In genomic region chr9:119407884-119408283, GRCm38 (mm10) we compare ENCODE assay signal across 18 mouse cellular contexts. TPM values are rescaled to one million over a fixed set of nuclear protein-coding genes. Genes with fewer than 3 reads are reported as not detected.
DNase-seq lines count a peak whose midpoint lies in the region; ATAC-seq and TF ChIP-seq lines count a peak whose summit lies in the region.
"Had no signal": no experiment of that assay in that cellular context is flagged by ENCODE, and none has a peak within 500 bp of the region (broad histone marks: within the 10 kb centered on the region; RNA-seq: fewer than 3 reads in every experiment).

No protein-coding gene starts in this region.

- no peak for TF ChIP-seq EP300 in liver, postnatal 0 days (IDR thresholded peaks at IDR 0.05; ENCODE audit: low read depth)

- WGBS in liver, postnatal 0 days (ENCODE audit: insufficient replicate concordance): 76% methylated on average over 15 of the region's 15 CpGs

- no peak overlapping the region for H3K4me3 ChIP-seq in liver, postnatal 0 days (ENCODE audit: low read depth, low read length)
- H3K4me3 ChIP-seq: forebrain, embryonic 13.5 days; liver, embryonic 15.5 days had no signal

- no peaks in the 10 kb centered on the region for H3K36me3 ChIP-seq in liver, postnatal 0 days (replicated peaks; ENCODE audit: insufficient read depth, low read length)
- H3K36me3 ChIP-seq: liver, embryonic 15.5 days had no signal

- peaks cover 15% of the 10 kb centered on the region for H3K4me1 ChIP-seq in liver, postnatal 0 days (ENCODE audit: insufficient read depth)

- H3K27me3 ChIP-seq in liver, postnatal 0 days (ENCODE audit: insufficient read depth, low read length): peaks cover 10% of the 10 kb centered on the region
- H3K27me3 ChIP-seq: forebrain, embryonic 13.5 days had no signal

- H3K27ac ChIP-seq in liver, postnatal 0 days (ENCODE audit: low read depth): no peak overlapping the region
- H3K27ac ChIP-seq: forebrain, embryonic 13.5 days; liver, embryonic 15.5 days had no signal

- peak; percentile 36 to 40 for DNase-seq in adrenal gland, postnatal 36 days
- DNase-seq in adrenal gland, adult 8-10 months: no peak
- DNase-seq in liver, postnatal 0 days: no peak
- DNase-seq in liver: no peak
- DNase-seq in gastrocnemius, postnatal 25 days: peak; percentile 60
- peak; percentile 69 to 83 for DNase-seq in kidney, postnatal 36 days
- DNase-seq in thymus, postnatal 25 days: no peak
- DNase-seq: cerebellum, adult 18-20 months; spleen, adult 18-20 months; thymus, adult 18-20 months had no signal

- H3K9ac ChIP-seq in liver, postnatal 0 days (replicated peaks): 0 out of 2 replicates have a peak overlapping the region, but pooled peaks have one; percentile 11
- H3K9ac ChIP-seq: forebrain, embryonic 13.5 days; liver, embryonic 15.5 days had no signal

- H3K9me3 ChIP-seq in liver, postnatal 0 days (ENCODE audit: low read length): peaks cover 7% of the 10 kb centered on the region
- H3K9me3 ChIP-seq: liver, embryonic 15.5 days had no signal

- TF ChIP-seq CTCF in liver, postnatal 0 days (IDR thresholded peaks at IDR 0.05; ENCODE audit: low read depth): no peak

- ATAC-seq in liver, postnatal 0 days: peak; percentile 47; the same call in 1 of the 2 replicates
- ATAC-seq in megakaryocyte progenitor cell, adult 5-6 weeks (replicated peaks; ENCODE audit: poor library complexity): no peak
- ATAC-seq: forebrain, embryonic 13.5 days had no signal

- no peak overlapping the region for H3K4me2 ChIP-seq in liver, postnatal 0 days (ENCODE audit: low read depth, low read length)
- H3K4me2 ChIP-seq: forebrain, embryonic 13.5 days; liver, embryonic 15.5 days; midbrain, embryonic 11.5 days had no signal

RNA-seq across cellular contexts. Expression of gene Acvr2b, which starts 6.0 kb away (rescaled TPM):
- total RNA-seq in adrenal gland, postnatal 36 days (2021): 1 to 10 TPM; 5.5 to 6.6 TPM
- 10 to 100 TPM in 2 of 4 experiments, 1 to 10 TPM in 2; 5.7 to 12.7 (median 10.7) TPM for total RNA-seq in adrenal gland, adult 8-10 months (2022)
- polyA plus RNA-seq in liver, postnatal 0 days (2015; fragmentation: Nextera tagmentation; extraction: Ambion mirVana): 2.2 and 4.1 TPM in 2 replicates
- 10 to 100 TPM in 1 of 2 experiments, 1 to 10 TPM in 1; 9.4 to 11.9 TPM for total RNA-seq in gastrocnemius, postnatal 25 days (2021)
- total RNA-seq in megakaryocyte progenitor cell, adult 5-6 weeks (2015): 1.2 TPM in 2 replicates
- 0.68 and 1.2 TPM in 2 replicates for total RNA-seq in megakaryocyte progenitor cell, adult 5-6 weeks (2017)

RNA-seq across cellular contexts. Expression of gene Exog, which starts 36.9 kb away (rescaled TPM):
- 1 to 10 TPM; 3.3 to 4.7 TPM for total RNA-seq in adrenal gland, postnatal 36 days (2021)
- 1 to 10 TPM; 4.6 to 5.9 (median 4.9) TPM for total RNA-seq in adrenal gland, adult 8-10 months (2022)
- 3.0 and 3.8 TPM in 2 replicates for polyA plus RNA-seq in liver, postnatal 0 days (2015; fragmentation: Nextera tagmentation; extraction: Ambion mirVana)
- 1 to 10 TPM; 1.4 to 1.7 TPM for total RNA-seq in gastrocnemius, postnatal 25 days (2021)
- 8.7 and 10.2 TPM in 2 replicates for total RNA-seq in megakaryocyte progenitor cell, adult 5-6 weeks (2015)
- 5.1 and 5.2 TPM in 2 replicates for total RNA-seq in megakaryocyte progenitor cell, adult 5-6 weeks (2017)

RNA-seq across cellular contexts. Expression of gene Slc22a14, which starts 42.5 kb away (rescaled TPM):
- total RNA-seq in adrenal gland, postnatal 36 days (2021): not detected
- total RNA-seq in adrenal gland, adult 8-10 months (2022): not detected
- polyA plus RNA-seq in liver, postnatal 0 days (2015; fragmentation: Nextera tagmentation; extraction: Ambion mirVana): not detected in 2 replicates
- total RNA-seq in gastrocnemius, postnatal 25 days (2021): not detected
- total RNA-seq in megakaryocyte progenitor cell, adult 5-6 weeks (2015): not detected in 2 replicates
- total RNA-seq in megakaryocyte progenitor cell, adult 5-6 weeks (2017): not detected in 2 replicates
- total RNA-seq: granulocyte monocyte progenitor cell, adult 5-6 weeks; layer of hippocampus, postnatal 14 days; MEL had no signal
- polyA plus RNA-seq: forebrain, embryonic 13.5 days; midbrain, embryonic 11.5 days; neural tube, embryonic 14.5 days had no signal

RNA-seq across cellular contexts. Expression of gene Xylb, which starts 50.7 kb away (rescaled TPM):
- total RNA-seq in adrenal gland, postnatal 36 days (2021): under 1 TPM; 0.79 to 0.99 TPM
- total RNA-seq in adrenal gland, adult 8-10 months (2022): 1 to 10 TPM in 3 of 4 experiments, under 1 TPM in 1; 0.87 to 2.2 (median 1.5) TPM
- 8.2 and 9.2 TPM in 2 replicates for polyA plus RNA-seq in liver, postnatal 0 days (2015; fragmentation: Nextera tagmentation; extraction: Ambion mirVana)
- total RNA-seq in gastrocnemius, postnatal 25 days (2021): under 1 TPM; 0.08 to 0.48 TPM
- 3.6 and 3.8 TPM in 2 replicates for total RNA-seq in megakaryocyte progenitor cell, adult 5-6 weeks (2015)
- 2.2 and 5.2 TPM in 2 replicates for total RNA-seq in megakaryocyte progenitor cell, adult 5-6 weeks (2017)

Comparison
In these comparisons a context has a peak if more than half of its experiments do, and no peak if none do; other contexts are left out.
1. DNase-seq: peak in adrenal gland, postnatal 36 days (2 of 2), gastrocnemius, postnatal 25 days (single experiment) and kidney, postnatal 36 days (2 of 2); none in adrenal gland, adult 8-10 months (single experiment), liver, postnatal 0 days (single experiment), liver (single experiment) and thymus, postnatal 25 days (single experiment).